Mouse (Mus musculus) neural tube, embryonic 13.5 days (tissue): ENCODE data around the gene Minos1. TPM values are rescaled to one million over a fixed set of nuclear protein-coding genes. Genes with fewer than 3 reads are reported as not detected.

ENCODE experiments used
- ATAC-seq: fragments of 200-750 bp; cut with Nextera tagmentation; 2 replicates; pipeline ENCODE4 v1.8.0; 2017; ENCODE audit warnings: low read depth, mild to moderate bottlenecking, moderate TSS enrichment, moderate library complexity
- H3K27ac ChIP-seq: fragments of 300-500 bp; sonication (generic); replicated peaks from 2 replicates; pipeline ENCODE4 v1.5.1; 2015; ENCODE audit warnings: moderate library complexity, mild to moderate bottlenecking, inconsistent platforms
- H3K27me3 ChIP-seq: fragments of 300-500 bp; sonication (generic); 2 replicates; pipeline ENCODE4 v1.6.1; 2015; ENCODE audit warnings: mild to moderate bottlenecking, inconsistent platforms
- H3K36me3 ChIP-seq: fragments of 300-500 bp; sonication (generic); 2 replicates; pipeline ENCODE4 v1.6.1; 2015; ENCODE audit warnings: mild to moderate bottlenecking, inconsistent platforms
- H3K4me1 ChIP-seq: fragments of 300-500 bp; sonication (generic); replicated peaks from 2 replicates; pipeline ENCODE4 v1.6.1; 2015; ENCODE audit warnings: inconsistent platforms
- H3K4me2 ChIP-seq: fragments of 300-500 bp; sonication (generic); 2 replicates; pipeline ENCODE4 v1.6.1; 2015; ENCODE audit warnings: inconsistent platforms, mild to moderate bottlenecking, moderate library complexity
- H3K4me3 ChIP-seq: fragments of 300-500 bp; sonication (generic); 2 replicates; pipeline ENCODE4 v1.5.1; 2015; ENCODE audit warnings: mild to moderate bottlenecking, inconsistent platforms
- H3K9ac ChIP-seq: fragments of 300-500 bp; sonication (generic); 2 replicates; pipeline ENCODE4 v1.6.1; 2015; ENCODE audit warnings: moderate library complexity, mild to moderate bottlenecking, inconsistent platforms
- H3K9me3 ChIP-seq: fragments of 300-500 bp; sonication (generic); 2 replicates; pipeline ENCODE4 v1.6.1; 2016; ENCODE audit warnings: inconsistent platforms
- WGBS: fragments of 180-500 bp; shearing (Covaris S2); methylation state at CpG from one replicate; pipeline ENCODE4 v1.1.7; 2015; 5-methylcytosine and 5-hydroxymethylcytosine counted together
- polyA plus RNA-seq: library from polyadenylated mRNA; unstranded; fragments of >200 nt; fragmentation: Nextera tagmentation; extraction: Ambion mirVana; gene quantifications from 2 replicates; pipeline ENCODE4 v1.2.1, GENCODE M21; 2015

Gene Minos1
- polyA plus RNA-seq, 1 experiment from 2014 or later, result 499 TPM

- H3K9ac ChIP-seq, result no peak overlapping the region
- 33% methylated on average over 2 of the region's 2 CpGs for WGBS
These were observed 52.6 kb downstream of the Minos1 start for GRCm38 (mm10) chr4:139078313-139078712.

GRCm38 (mm10) chr4:139075915-139076314, 55.0 kb downstream of the Minos1 start:
- no peak for ATAC-seq
- Histone ChIP-seq H3K27ac (no peak overlapping the region), H3K36me3 (no peaks in the 10 kb centered on the region), H3K9ac (no peak overlapping the region), H3K4me1 (peaks cover 21% of the 10 kb centered on the region), H3K4me2 (peak overlapping the region; percentile 80), H3K9me3 (no peaks in the 10 kb centered on the region), H3K27me3 (peaks cover 72% of the 10 kb centered on the region), H3K4me3 (peak overlapping the region; percentile 54)
- 15% methylated on average over 5 of the region's 5 CpGs for WGBS

More at GRCm38 (mm10) chr4:139078313-139078712, 52.6 kb downstream of the Minos1 start:
- peaks cover 45% of the 10 kb centered on the region for H3K4me1 ChIP-seq
- H3K27ac ChIP-seq, result no peak overlapping the region
- H3K27me3 ChIP-seq, result peaks cover 48% of the 10 kb centered on the region
- H3K36me3 ChIP-seq, result no peaks in the 10 kb centered on the region
- ATAC-seq, result no peak
- no peaks in the 10 kb centered on the region for H3K9me3 ChIP-seq
- H3K4me2 ChIP-seq, result no peak overlapping the region
- no peak overlapping the region for H3K4me3 ChIP-seq

- Histone ChIP-seq H3K4me1 (peaks cover 21% of the 10 kb centered on the region), H3K27me3 (peaks cover 79% of the 10 kb centered on the region), H3K36me3 (no peaks in the 10 kb centered on the region), H3K9me3 (no peaks in the 10 kb centered on the region), H3K9ac (peak within 1 kb of the TSS; percentile 73), H3K4me3 (peak within 1 kb of the TSS; percentile 54), H3K27ac (no peak within 1 kb of the TSS), H3K4me2 (peak within 1 kb of the TSS; percentile 80)
- peak; percentile 61 for ATAC-seq
- WGBS, result under 1% methylated on average over 45 of the region's 77 CpGs
These were observed 55.7 kb downstream of the Minos1 start, which contains the start of gene Htr6 for GRCm38 (mm10) chr4:139075041-139075711. Gene Htr6, minus strand, starts transcription at chr4:139075570.

GRCm38 (mm10) chr4:139074060-139074459, 56.9 kb downstream of the Minos1 start:
- WGBS, result 18% methylated on average over 29 of the region's 29 CpGs
- Histone ChIP-seq H3K27ac (no peak overlapping the region), H3K27me3 (peaks cover 90% of the 10 kb centered on the region), H3K4me2 (peak overlapping the region; percentile 80), H3K9me3 (no peaks in the 10 kb centered on the region), H3K4me1 (peaks cover 21% of the 10 kb centered on the region), H3K9ac (peak overlapping the region; percentile 73; the same call in 1 of the 2 replicates), H3K36me3 (no peaks in the 10 kb centered on the region), H3K4me3 (peak overlapping the region; percentile 54)
- ATAC-seq, result no peak

- Histone ChIP-seq H3K27ac (no peak overlapping the region), H3K36me3 (no peaks in the 10 kb centered on the region), H3K4me1 (no peaks in the 10 kb centered on the region), H3K9ac (no peak overlapping the region), H3K9me3 (no peaks in the 10 kb centered on the region), H3K4me3 (no peak overlapping the region), H3K4me2 (no peak overlapping the region), H3K27me3 (peaks cover 48% of the 10 kb centered on the region)
- 28% methylated on average over 4 of the region's 4 CpGs for WGBS
- no peak for ATAC-seq
These were observed 62.6 kb downstream of the Minos1 start for GRCm38 (mm10) chr4:139068287-139068686.

GRCm38 (mm10) chr4:139064831-139065230, 66.1 kb downstream of the Minos1 start:
- peaks cover 19% of the 10 kb centered on the region; the same call in 1 of the 2 replicates for H3K27me3 ChIP-seq
- H3K4me3 ChIP-seq, result no peak overlapping the region
- 89% methylated on average over 5 of the region's 5 CpGs for WGBS
- ATAC-seq, result no peak
- no peak overlapping the region for H3K27ac ChIP-seq
- no peaks in the 10 kb centered on the region for H3K36me3 ChIP-seq
- H3K9me3 ChIP-seq, result no peaks in the 10 kb centered on the region
- H3K4me1 ChIP-seq, result no peaks in the 10 kb centered on the region
- H3K9ac ChIP-seq, result no peak overlapping the region
- no peak overlapping the region for H3K4me2 ChIP-seq

DNA sequence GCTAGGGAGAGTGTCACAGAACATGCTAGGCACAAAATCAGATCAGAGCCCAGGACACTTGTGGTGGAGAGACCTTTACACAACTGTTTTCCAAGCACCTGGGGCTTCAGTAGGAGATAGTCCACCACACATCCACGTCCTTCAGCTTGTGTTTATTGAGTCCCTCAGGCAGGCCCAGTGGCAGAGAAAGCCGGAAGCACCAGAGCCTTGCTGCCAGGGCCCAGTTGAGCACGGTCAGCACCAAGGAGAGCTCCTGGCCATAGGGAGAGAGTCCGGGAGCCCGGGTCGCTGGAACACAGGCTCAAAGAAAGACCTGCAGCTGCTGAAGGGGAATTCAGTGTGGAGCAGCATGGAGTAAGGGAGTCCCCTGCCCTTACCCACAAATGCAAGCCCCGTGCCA, 71.3 kb downstream of the Minos1 start:
- Histone ChIP-seq H3K4me2 (no peak overlapping the region), H3K27ac (no peak overlapping the region), H3K4me1 (peaks cover 11% of the 10 kb centered on the region), H3K9ac (no peak overlapping the region), H3K27me3 (peaks cover 25% of the 10 kb centered on the region), H3K9me3 (no peaks in the 10 kb centered on the region), H3K36me3 (no peaks in the 10 kb centered on the region), H3K4me3 (no peak overlapping the region)
- ATAC-seq, result no peak
- 12% methylated on average over 7 of the region's 7 CpGs for WGBS

DNA sequence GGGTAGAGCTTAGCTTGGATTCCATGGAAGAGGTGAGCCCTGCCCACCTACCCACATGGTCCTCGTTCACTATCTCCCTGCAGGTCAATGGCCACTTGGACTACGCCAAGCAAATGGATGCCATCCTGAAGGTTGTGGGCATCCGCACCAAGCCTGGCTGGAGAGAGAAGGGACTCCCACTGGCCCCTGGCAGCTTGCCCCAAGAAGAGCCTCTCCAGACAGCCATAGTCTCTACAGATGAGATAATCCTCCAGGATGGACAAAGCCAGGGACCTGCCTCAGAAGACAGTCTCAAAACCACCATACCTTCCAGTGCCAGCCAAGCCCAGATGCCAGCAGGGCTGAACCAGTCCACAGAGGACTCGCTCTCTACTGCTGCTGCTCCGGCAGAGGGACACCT, 72.9 kb downstream of the Minos1 start:
- WGBS, result 86% methylated on average over 5 of the region's 5 CpGs
- Histone ChIP-seq H3K4me1 (peaks cover 23% of the 10 kb centered on the region), H3K9ac (no peak overlapping the region), H3K36me3 (no peaks in the 10 kb centered on the region), H3K27me3 (peaks cover 25% of the 10 kb centered on the region), H3K27ac (no peak overlapping the region), H3K4me3 (no peak overlapping the region), H3K9me3 (no peaks in the 10 kb centered on the region), H3K4me2 (no peak overlapping the region)
- no peak for ATAC-seq

DNA sequence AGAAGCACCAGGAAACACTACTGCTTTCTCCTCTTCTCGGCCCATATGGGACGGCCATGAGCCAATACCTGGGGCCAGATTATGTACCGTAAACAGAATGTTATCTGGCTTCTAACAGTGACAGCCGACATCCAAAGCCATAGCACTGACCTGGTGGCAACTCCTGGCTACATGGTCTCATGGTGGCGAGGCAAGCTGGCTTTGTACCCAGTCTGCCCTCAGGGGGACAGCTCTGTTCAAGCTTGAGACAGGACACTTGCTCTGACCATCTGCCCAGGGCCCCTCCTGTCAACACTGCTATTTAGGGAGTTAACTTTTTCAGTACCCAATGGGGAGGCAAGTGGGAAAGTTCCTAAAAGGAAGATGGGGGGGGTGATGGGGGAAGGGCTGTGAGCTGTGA, 73.6 kb downstream of the Minos1 start:
- Histone ChIP-seq H3K27ac (no peak overlapping the region), H3K36me3 (no peaks in the 10 kb centered on the region), H3K4me3 (no peak overlapping the region), H3K27me3 (peaks cover 25% of the 10 kb centered on the region), H3K4me1 (peaks cover 27% of the 10 kb centered on the region), H3K9ac (no peak overlapping the region), H3K4me2 (no peak overlapping the region), H3K9me3 (no peaks in the 10 kb centered on the region)
- ATAC-seq, result no peak
- WGBS, result 66% methylated on average over 5 of the region's 5 CpGs

DNA sequence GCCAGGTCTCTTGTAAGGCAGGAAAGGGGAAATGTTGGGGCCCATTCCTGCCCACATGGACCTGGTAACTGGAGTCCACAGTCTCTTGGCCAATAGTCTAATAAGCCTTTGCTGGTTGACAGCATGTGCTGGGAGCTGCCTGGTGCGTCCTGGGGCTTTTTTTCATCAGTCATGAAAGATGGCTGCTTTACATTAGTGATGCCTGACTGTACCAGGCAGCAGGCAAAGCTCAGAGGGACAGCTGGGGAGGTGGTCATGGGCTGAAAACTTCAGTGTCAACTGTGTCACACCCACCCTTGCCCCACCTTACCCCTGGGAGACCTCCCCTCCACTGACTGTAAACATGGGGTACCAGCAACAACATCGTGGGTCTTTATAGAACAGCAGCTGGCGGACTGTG, 75.2 kb downstream of the Minos1 start:
- Histone ChIP-seq H3K36me3 (no peaks in the 10 kb centered on the region), H3K4me1 (peaks cover 27% of the 10 kb centered on the region), H3K4me2 (no peak overlapping the region), H3K9ac (no peak overlapping the region), H3K9me3 (no peaks in the 10 kb centered on the region), H3K27ac (peak overlapping the region; percentile 77), H3K27me3 (peaks cover 25% of the 10 kb centered on the region), H3K4me3 (no peak overlapping the region)
- 65% methylated on average over 3 of the region's 3 CpGs for WGBS
- no peak for ATAC-seq

DNA sequence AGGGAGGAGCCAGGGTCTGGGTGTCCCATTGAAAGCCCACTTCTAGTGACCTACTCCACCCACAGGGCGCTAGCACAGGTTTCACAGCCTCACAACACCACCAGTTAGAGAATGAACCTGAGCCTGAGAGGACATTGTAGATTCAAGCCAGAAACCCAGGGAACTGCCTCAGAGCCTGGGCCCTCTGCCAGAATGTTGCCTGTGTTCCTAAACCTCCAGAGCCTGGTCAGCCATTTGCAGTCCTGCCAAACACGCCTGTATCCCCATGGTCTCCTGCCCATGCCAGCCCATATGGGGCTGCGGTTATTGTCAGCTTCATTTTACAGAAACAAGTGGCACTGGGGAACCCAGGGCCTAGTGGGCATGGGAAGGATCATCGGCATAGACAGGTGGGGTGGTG, 75.6 kb downstream of the Minos1 start:
- WGBS, result 67% methylated on average over 4 of the region's 4 CpGs
- Histone ChIP-seq H3K4me1 (peaks cover 27% of the 10 kb centered on the region), H3K27ac (peak overlapping the region; percentile 77), H3K36me3 (no peaks in the 10 kb centered on the region), H3K4me3 (no peak overlapping the region), H3K9ac (no peak overlapping the region), H3K27me3 (peaks cover 25% of the 10 kb centered on the region), H3K9me3 (no peaks in the 10 kb centered on the region), H3K4me2 (no peak overlapping the region)
- peak; percentile 36; the same call in 1 of the 2 replicates for ATAC-seq

- ATAC-seq, result peak; percentile 60
- H3K27ac ChIP-seq, result peak overlapping the region; percentile 77
- peaks cover 16% of the 10 kb centered on the region for H3K27me3 ChIP-seq
- 39% methylated on average over 9 of the region's 9 CpGs for WGBS
- H3K36me3 ChIP-seq, result no peaks in the 10 kb centered on the region
- no peak overlapping the region for H3K4me3 ChIP-seq
- H3K9ac ChIP-seq, result no peak overlapping the region
- H3K4me2 ChIP-seq, result no peak overlapping the region
- H3K9me3 ChIP-seq, result no peaks in the 10 kb centered on the region
- H3K4me1 ChIP-seq, result peaks cover 27% of the 10 kb centered on the region
These were observed 76.5 kb downstream of the Minos1 start for GRCm38 (mm10) chr4:139054300-139054923.
